Comparison of ENCODE assay signal across 8 mouse cellular contexts in genomic region chr4:45011581-45012104, GRCm38 (mm10). TPM values are rescaled to one million over a fixed set of nuclear protein-coding genes. Genes with fewer than 3 reads are reported as not detected.
DNase-seq lines count a peak whose midpoint lies in the region; ATAC-seq and TF ChIP-seq lines count a peak whose summit lies in the region.

No protein-coding gene starts in this region.

- peak overlapping the region; percentile 55 for H3K4me2 ChIP-seq in intestine, embryonic 15.5 days (replicated peaks)
- peak overlapping the region; percentile 58 for H3K4me2 ChIP-seq in stomach, embryonic 14.5 days (replicated peaks; ENCODE audit: low read depth, low read length)

- peak overlapping the region; percentile 96 for H3K4me3 ChIP-seq in testis, adult 2 months (ENCODE audit: control insufficient read depth, low read depth, low read length)
- peak overlapping the region; percentile 57 for H3K4me3 ChIP-seq in intestine, embryonic 15.5 days (replicated peaks)
- peak overlapping the region; percentile 79 for H3K4me3 ChIP-seq in stomach, embryonic 14.5 days (ENCODE audit: low read depth, low read length)

- no peaks in the 10 kb centered on the region for H3K27me3 ChIP-seq in testis, adult 2 months (ENCODE audit: control insufficient read depth, insufficient read depth, low read length)
- no peaks in the 10 kb centered on the region for H3K27me3 ChIP-seq in intestine, embryonic 15.5 days (replicated peaks)
- no peaks in the 10 kb centered on the region for H3K27me3 ChIP-seq in stomach, embryonic 14.5 days (ENCODE audit: control insufficient read depth, insufficient read depth, low read length)

- H3K9me3 ChIP-seq in intestine, embryonic 15.5 days: no peaks in the 10 kb centered on the region
- H3K9me3 ChIP-seq in stomach, embryonic 14.5 days (ENCODE audit: control insufficient read depth, low read depth, low read length): no peaks in the 10 kb centered on the region

- no peaks in the 10 kb centered on the region for H3K36me3 ChIP-seq in testis, adult 2 months (ENCODE audit: control insufficient read depth, insufficient read depth, low read length)
- no peaks in the 10 kb centered on the region for H3K36me3 ChIP-seq in intestine, embryonic 15.5 days
- no peaks in the 10 kb centered on the region for H3K36me3 ChIP-seq in stomach, embryonic 14.5 days (ENCODE audit: control insufficient read depth, insufficient read depth, low read length)

- no peak for TF ChIP-seq CTCF in testis, adult 2 months (IDR thresholded peaks at IDR 0.05; ENCODE audit: control insufficient read depth, insufficient read depth, insufficient replicate concordance, low read depth, low read length)

- TF ChIP-seq POLR2A in testis, adult 2 months (IDR thresholded peaks at IDR 0.05; ENCODE audit: control insufficient read depth, low read depth, low read length): no peak

- DNase-seq in testis, postnatal 14 days (ENCODE audit: low spot score): no peak
- peak; percentile 73 for DNase-seq in brain, adult 2 months (ENCODE audit: low read depth, low spot score)
- DNase-seq in gastrocnemius, postnatal 10 days: peak; percentile 56
- peak; percentile 62 for DNase-seq in lung, postnatal 14 days
- DNase-seq in thymus, postnatal 36 days: no peak

- under 1% methylated on average over 31 of the region's 31 CpGs for WGBS in intestine, embryonic 15.5 days
- WGBS in stomach, embryonic 14.5 days: under 1% methylated on average over 31 of the region's 31 CpGs

- ATAC-seq in intestine, embryonic 15.5 days: peak; percentile 72
- ATAC-seq in stomach, embryonic 14.5 days (ENCODE audit: insufficient number of reproducible peaks, insufficient read depth, low FRiP score, low read depth): peak; percentile 59

- H3K27ac ChIP-seq in testis, adult 2 months (ENCODE audit: control insufficient read depth, insufficient read depth, low read depth, low read length): peak overlapping the region; percentile 99
- H3K27ac ChIP-seq in intestine, embryonic 15.5 days: peak overlapping the region; percentile 89
- H3K27ac ChIP-seq in stomach, embryonic 14.5 days (ENCODE audit: low read length): peak overlapping the region; percentile 92

- peak overlapping the region; percentile 66 for H3K9ac ChIP-seq in intestine, embryonic 15.5 days
- H3K9ac ChIP-seq in stomach, embryonic 14.5 days (replicated peaks; ENCODE audit: low read depth, low read length): peak overlapping the region; percentile 66

- peaks cover 6% of the 10 kb centered on the region for H3K4me1 ChIP-seq in testis, adult 2 months (ENCODE audit: control insufficient read depth, insufficient read depth, low read length)
- peaks cover 19% of the 10 kb centered on the region for H3K4me1 ChIP-seq in intestine, embryonic 15.5 days (replicated peaks)
- H3K4me1 ChIP-seq in stomach, embryonic 14.5 days (ENCODE audit: control insufficient read depth, insufficient read depth, low read length): peaks cover 16% of the 10 kb centered on the region

RNA-seq across cellular contexts. Expression of gene Zbtb5, which starts 0.6 kb away (rescaled TPM):
- polyA plus RNA-seq in testis, adult 2 months (2012; rRNA removed): 36.2 and 41.6 TPM in 2 replicates
- total RNA-seq in gastrocnemius, postnatal 10 days (2021): 1 to 10 TPM; 8.2 to 9.3 TPM
- 15.8 and 16.5 TPM in 2 replicates for polyA plus RNA-seq in intestine, embryonic 15.5 days (2015; fragmentation: Nextera tagmentation; extraction: Ambion mirVana)
- 25.4 and 25.6 TPM in 2 replicates for polyA plus RNA-seq in stomach, embryonic 14.5 days (2014; fragmentation: Nextera tagmentation; extraction: Ambion mirVana)

RNA-seq across cellular contexts. Expression of gene Polr1e, which starts 6.7 kb away (rescaled TPM):
- polyA plus RNA-seq in testis, adult 2 months (2012; rRNA removed): 6.3 and 6.8 TPM in 2 replicates
- 1 to 10 TPM; 6.7 to 8.2 TPM for total RNA-seq in gastrocnemius, postnatal 10 days (2021)
- 34.8 and 35.9 TPM in 2 replicates for polyA plus RNA-seq in intestine, embryonic 15.5 days (2015; fragmentation: Nextera tagmentation; extraction: Ambion mirVana)
- 34.6 and 40.7 TPM in 2 replicates for polyA plus RNA-seq in stomach, embryonic 14.5 days (2014; fragmentation: Nextera tagmentation; extraction: Ambion mirVana)

RNA-seq across cellular contexts. Expression of gene Grhpr, which starts 30.4 kb away (rescaled TPM):
- 12.6 and 13.1 TPM in 2 replicates for polyA plus RNA-seq in testis, adult 2 months (2012; rRNA removed)
- total RNA-seq in gastrocnemius, postnatal 10 days (2021): 10 to 100 TPM; 31.6 to 33.7 TPM
- polyA plus RNA-seq in intestine, embryonic 15.5 days (2015; fragmentation: Nextera tagmentation; extraction: Ambion mirVana): 102 and 112 TPM in 2 replicates
- 48.0 and 55.8 TPM in 2 replicates for polyA plus RNA-seq in stomach, embryonic 14.5 days (2014; fragmentation: Nextera tagmentation; extraction: Ambion mirVana)

Comparison
In these comparisons a context has a peak if more than half of its experiments do, and no peak if none do; other contexts are left out.
1. DNase-seq: peak in brain, adult 2 months (single experiment), gastrocnemius, postnatal 10 days (single experiment) and lung, postnatal 14 days (single experiment); none in testis, postnatal 14 days (single experiment) and thymus, postnatal 36 days (0 of 2).
2. Peak in every context shown above with its lines, with median percentiles within 50 percentile points of each other: H3K27ac ChIP-seq and H3K4me3 ChIP-seq.